Mouse (Mus musculus) activated CD4-positive, CD25-positive, alpha-beta regulatory T cell, adult 4 months (primary cell): ENCODE data around the gene Gid8. TPM values are rescaled to one million over a fixed set of nuclear protein-coding genes. Genes with fewer than 3 reads are reported as not detected.

Experiments used
- ATAC-seq: one replicate; pipeline ENCODE4 v1.8.0; 2017
- polyA plus RNA-seq, 2 experiments: library from polyadenylated mRNA; unstranded; fragments of 100-300 nt; shearing (Covaris generic); gene quantifications; one replicate each; pipeline ENCODE4 v1.2.1; 2017

Gene Gid8
- polyA plus RNA-seq, 2 experiments from 2014 or later: 22.3 to 24.5 TPM

DNA sequence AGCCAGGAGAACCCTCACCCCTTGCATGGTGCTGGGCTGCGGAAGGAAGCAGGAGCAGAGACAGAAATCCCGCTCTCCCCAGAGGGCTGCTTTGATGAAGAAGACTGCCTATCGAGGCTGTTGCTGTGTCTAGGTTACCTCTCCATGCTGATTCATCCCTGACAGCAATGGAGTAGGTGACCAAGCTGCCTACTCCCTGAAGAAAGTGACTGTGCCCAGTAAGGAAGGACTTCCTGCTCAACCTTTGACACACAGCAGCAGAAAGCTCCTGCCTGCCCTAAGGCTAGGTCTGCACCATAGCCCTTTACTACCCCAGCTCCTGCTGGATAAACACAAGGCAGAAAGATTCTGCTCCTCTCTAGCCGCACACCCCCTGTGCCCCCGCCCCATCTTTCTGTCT lies 39.0 kb downstream of the Gid8 start:
- ATAC-seq: no peak

GRCm38 (mm10) chr2:180754976-180755688 lies 45.2 kb downstream of the Gid8 start:
- no peak for ATAC-seq

- no peak for ATAC-seq
Measured at GRCm38 (mm10) chr2:180755896-180756295, 46.0 kb downstream of the Gid8 start.

- ATAC-seq: no peak
Measured at GRCm38 (mm10) chr2:180756786-180757185, 46.9 kb downstream of the Gid8 start.

DNA sequence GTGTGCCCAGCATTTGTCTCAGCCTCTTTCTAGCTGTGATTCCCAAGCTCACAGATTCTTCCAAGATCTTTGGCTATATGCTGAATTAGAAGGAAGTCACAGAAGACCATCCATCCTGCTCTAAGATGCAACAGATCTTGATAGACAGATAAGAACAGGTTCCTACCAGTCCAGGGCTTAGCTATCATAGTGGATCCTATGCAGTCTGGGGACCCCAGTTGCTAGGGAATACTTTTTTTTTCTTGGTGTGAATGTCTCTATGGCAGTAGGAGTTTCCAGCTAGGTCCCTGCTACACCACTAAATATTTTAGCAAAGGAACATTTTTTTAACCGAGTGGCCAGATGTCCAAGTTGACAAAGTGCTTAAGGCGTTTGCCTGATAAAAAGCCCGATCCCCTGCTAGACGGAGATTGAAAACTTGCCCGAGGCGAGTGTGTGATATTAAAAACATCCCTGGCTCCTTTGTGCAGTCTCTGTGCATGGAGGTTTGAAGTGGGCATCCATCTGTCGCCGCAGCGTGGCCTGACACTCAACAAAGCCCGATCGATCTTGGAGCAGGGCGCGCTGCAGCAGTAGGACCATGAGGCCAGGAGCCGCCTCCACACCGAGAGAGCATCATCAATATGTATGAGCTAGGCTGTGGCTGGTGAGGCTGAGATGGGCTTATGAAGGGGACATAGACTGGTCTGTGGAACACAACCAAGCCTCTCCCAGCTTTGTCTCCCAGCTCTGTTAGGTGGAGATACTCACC lies 48.8 kb downstream of the Gid8 start:
- no peak for ATAC-seq

DNA sequence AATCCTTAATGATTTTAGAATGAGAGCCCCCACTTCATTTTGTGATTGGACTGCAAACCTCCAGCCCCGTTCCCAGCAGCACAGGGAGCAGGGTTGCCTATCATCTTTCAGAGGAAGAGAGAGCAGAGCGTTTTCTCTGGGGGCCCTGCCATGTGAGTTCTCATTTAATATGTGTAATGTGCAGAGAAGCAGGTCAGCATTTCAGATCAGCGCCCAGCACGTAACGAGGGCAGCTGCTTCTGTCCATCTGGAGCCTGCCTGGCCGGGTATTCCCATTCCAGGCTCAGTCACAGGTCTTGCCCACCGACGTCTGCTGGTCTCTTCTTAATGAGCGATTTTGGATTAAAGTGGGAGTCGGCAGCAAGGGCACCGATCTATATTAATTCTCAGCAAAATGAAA lies 55.1 kb downstream of the Gid8 start:
- no peak for ATAC-seq

- no peak for ATAC-seq
Measured at GRCm38 (mm10) chr2:180765713-180766112, 55.8 kb downstream of the Gid8 start.

Other genes with a start within 250 kb of the Gid8 start
- gene Ntsr1, start 210.1 kb upstream of the Gid8 start, polyA plus RNA-seq: not detected
- 10 to 100 TPM; 21.4 to 22.2 TPM for gene Mrgbp, start 128.8 kb upstream of the Gid8 start, polyA plus RNA-seq
- gene Ogfr, start 120.9 kb upstream of the Gid8 start, polyA plus RNA-seq: 10 to 100 TPM; 17.2 to 24.0 TPM
- gene Col9a3, start 112.3 kb upstream of the Gid8 start, polyA plus RNA-seq: under 1 TPM in 1 of 2 experiments, not detected in 1; 0.48 TPM
- gene Tcfl5, start 67.4 kb upstream of the Gid8 start, polyA plus RNA-seq: not detected
- gene Dido1, start 118 bp upstream of the Gid8 start, polyA plus RNA-seq: 10 to 100 TPM; 35.0 to 46.9 TPM
- 10 to 100 TPM; 68.7 to 77.6 TPM for gene Slc17a9, start 15.1 kb downstream of the Gid8 start, polyA plus RNA-seq
- not detected for gene Bhlhe23, start 66.8 kb downstream of the Gid8 start, polyA plus RNA-seq
- gene Ythdf1, start 210.8 kb downstream of the Gid8 start, polyA plus RNA-seq: 10 to 100 TPM in 1 of 2 experiments, 1 to 10 TPM in 1; 9.5 to 12.2 TPM
- gene Birc7, start 218.9 kb downstream of the Gid8 start, polyA plus RNA-seq: not detected
- not detected for gene Nkain4, start 244.6 kb downstream of the Gid8 start, polyA plus RNA-seq